Mouse (Mus musculus): ENCODE measurements around the gene Sar1a.
A peak's percentile ranks its signal among the peaks of the same experiment; 100 is the strongest.

The Sar1a gene

DNA sequence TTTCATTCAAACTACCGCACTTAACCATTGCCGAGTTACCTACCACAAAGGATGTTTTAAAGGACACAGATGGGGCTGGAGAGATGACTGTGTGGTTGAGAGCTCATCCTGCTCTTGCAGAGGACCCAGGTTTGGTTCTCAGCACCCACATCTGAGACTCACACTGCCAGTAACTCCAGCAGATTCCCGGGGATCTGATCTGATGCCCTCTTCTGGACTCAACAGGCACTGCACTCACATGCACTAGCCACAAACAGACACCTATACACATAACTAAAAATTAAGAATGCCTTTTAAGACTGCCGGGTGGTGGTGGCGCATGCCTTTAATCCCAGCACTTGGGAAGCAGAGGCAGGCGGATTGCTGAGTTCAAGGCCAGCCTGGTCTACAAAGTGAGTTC, 50.1 kb downstream of the Sar1a start:
- DNase-seq (ENCODE audit: low spot score in 2 of 2) = no peak

DNA sequence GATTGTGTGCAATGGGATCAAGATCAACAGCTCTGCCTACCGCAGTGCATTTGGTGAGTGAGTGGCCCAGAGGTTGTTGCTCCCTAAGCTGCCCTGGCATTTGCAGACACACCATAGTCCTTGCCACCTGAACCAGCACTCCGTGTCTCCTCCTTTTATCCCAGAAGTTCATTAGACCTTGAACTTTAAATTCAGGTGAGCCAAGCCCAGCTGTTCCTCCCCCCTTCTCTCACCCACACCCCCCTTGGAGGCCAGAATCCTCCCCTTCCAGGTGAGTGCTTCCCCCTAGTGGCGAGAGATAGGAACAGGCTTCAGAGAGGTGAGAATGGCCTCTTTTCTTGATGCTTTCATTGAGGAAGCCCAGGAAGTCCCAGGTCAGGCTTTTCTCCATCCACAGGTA, 54.3 kb downstream of the Sar1a start:
- DNase-seq (ENCODE audit: low spot score in 2 of 2) = peak in 1 of 2 experiments; percentile 23

GRCm38 (mm10) chr10:61736671-61737078, 56.6 kb downstream of the Sar1a start:
- DNase-seq (ENCODE audit: low spot score in 2 of 2) = no peak

DNA sequence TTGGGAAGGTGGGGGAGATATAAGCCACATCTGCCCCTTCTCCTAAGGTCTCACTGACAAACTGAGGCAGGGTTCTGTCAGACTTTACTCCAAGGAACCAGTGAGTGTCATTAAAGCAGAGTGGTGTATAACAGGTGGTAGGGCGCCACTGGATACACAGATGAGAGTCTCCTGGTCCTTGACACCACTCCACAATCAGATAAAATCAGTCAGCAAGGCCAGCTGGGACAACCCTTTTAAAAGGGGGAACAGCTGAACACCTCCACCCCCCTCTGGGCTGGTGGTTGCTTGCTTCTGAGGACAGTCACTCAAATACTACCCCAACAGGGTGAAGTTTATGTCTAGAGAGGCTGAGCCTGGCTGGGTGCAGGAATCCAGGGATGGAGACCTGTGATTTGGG, 57.4 kb downstream of the Sar1a start:
- no peak for DNase-seq (ENCODE audit: low spot score in 2 of 2)

DNA sequence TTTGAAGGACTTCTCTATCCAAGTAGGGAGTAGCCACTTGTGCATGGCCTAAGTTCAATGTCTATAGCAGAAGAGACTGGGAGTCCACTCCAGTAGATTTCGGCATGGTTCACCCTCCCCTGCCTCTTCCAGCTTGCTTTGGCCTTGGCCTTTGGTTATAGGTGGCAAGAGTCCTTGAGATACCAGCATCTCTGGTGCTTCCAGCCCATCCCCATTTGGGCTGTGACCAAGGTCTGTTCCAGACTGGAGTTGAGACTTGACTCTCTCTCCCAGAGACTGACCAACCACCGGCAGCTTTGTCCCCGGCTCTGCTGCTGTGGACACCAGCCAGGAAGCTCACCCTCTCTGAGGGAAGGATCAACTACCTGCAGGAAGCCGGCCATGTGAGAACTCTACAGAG, 58.0 kb downstream of the Sar1a start:
- DNase-seq (ENCODE audit: low spot score in 2 of 2) = no peak

DNA sequence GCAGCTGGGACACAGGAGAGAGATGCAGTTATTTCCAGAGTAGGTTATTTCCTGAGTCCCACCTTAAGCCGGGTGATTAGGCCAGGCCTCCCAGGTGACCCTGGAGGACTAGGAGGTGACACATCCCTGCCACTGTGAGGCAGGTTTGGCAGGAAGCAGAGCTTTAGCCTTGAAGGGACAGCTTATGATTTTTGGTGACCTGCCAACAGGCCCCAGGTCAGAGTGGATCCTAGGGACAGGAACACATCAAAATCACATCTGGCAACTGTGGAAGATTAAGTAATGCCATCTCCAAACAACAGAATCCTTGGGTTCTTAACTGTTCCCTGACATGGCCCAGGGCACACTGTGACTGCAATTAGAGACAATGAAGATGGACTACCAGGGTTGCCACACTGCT, 61.2 kb downstream of the Sar1a start:
- no peak for DNase-seq (ENCODE audit: low spot score in 2 of 2)

DNA sequence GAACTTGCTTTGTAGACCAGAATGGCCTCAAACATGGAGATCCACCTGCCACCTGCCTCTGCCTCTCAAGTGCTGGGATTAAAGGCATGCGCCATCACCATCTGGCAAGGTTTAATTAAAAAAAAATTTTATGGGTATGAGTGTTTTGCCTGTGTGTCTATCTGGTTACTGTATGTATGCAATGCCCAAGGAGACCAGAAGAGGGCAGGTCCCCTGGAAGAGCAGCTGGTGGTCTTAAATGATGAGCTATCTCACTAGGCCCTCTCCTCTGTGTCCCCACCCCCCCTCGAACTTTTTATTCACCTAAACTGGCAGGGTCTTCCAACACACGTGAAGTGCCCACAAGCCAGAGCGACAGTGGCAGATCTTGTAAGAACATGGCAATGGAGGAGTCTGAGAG, 61.8 kb downstream of the Sar1a start:
- DNase-seq (ENCODE audit: low spot score in 2 of 2) = no peak

- DNase-seq (ENCODE audit: low spot score in 2 of 2) = no peak
Observed at GRCm38 (mm10) chr10:61742336-61742735, 62.2 kb downstream of the Sar1a start.
